Mouse (Mus musculus): ENCODE measurements at regions not wholly inside any gene's neighbourhood (a gene's known extent, or its start where the extent isn't known, plus 50 kb on each side); places are given as distances from the start of the nearest gene placed in this dataset.

DNA sequence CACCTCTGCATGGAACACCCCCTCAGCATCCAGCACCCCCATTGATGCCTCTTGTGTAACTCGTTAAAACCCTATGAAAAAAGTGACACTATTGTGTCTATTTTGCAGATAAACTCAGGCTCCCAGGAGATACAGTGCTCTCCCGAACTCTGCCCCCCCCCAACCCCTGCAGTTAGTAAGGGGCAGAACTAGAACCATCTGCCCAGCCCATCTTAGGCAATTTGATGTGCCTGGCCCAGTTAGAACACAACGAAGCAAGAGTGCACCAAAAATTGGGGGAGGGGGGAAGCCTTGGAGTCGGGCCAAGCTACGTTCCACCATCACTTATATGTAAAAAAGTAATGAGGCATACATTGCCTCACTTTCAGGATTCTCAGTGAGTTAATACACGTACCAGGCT, 143.3 kb upstream of the Pkdcc start:
- POLR2A ChIA-PET: no interaction called here
- no peaks in the 10 kb centered on the region for H3K27me3 ChIP-seq
- TF ChIP-seq CTCF (IDR thresholded peaks at IDR 0.05): no peak
- in situ Hi-C loops (cut with MboI; ENCODE audit: low pct_unique_long_range_greater_than_20kb): no loop called here
- DNase-seq (ENCODE audit: low read depth, low spot score) (no peak), ATAC-seq (no peak)
- CTCF ChIA-PET: interaction anchor here (1.0 to 2.3 kb wide), 2 partner anchors 27 to 182 kb away, joined by 3 to 5 read pairs; no protein-coding TSS in a partner anchor

DNA sequence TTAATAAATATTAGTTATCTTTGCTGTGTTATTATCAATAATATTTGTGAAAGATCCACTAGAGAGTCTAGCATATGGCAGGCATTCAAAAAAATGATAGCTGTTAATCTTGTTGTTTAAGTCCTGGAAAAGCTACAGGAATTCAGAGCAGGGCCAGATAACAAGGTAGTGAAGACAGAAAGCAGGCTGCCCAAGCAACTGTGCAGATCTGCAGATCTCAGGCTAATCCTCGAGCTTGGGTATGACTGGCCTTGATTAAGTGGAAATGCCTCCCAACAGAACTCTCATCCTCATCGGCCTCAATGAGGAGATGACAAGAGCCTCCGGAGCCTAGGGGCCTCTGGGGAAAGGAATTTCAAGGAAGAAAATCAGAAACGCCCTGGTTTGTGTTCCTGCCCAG, 142.9 kb upstream of the Pkdcc start:
- ATAC-seq (no peak), DNase-seq (ENCODE audit: low read depth, low spot score) (no peak)
- H3K27me3 ChIP-seq: no peaks in the 10 kb centered on the region
- no peak for TF ChIP-seq CTCF (IDR thresholded peaks at IDR 0.05)
- POLR2A ChIA-PET: no interaction called here
- CTCF ChIA-PET: interaction anchor here (1.0 to 2.3 kb wide), 2 partner anchors 28 to 181 kb away, joined by 3 to 5 read pairs; no protein-coding TSS in a partner anchor
- in situ Hi-C loops (cut with MboI; ENCODE audit: low pct_unique_long_range_greater_than_20kb): no loop called here

DNA sequence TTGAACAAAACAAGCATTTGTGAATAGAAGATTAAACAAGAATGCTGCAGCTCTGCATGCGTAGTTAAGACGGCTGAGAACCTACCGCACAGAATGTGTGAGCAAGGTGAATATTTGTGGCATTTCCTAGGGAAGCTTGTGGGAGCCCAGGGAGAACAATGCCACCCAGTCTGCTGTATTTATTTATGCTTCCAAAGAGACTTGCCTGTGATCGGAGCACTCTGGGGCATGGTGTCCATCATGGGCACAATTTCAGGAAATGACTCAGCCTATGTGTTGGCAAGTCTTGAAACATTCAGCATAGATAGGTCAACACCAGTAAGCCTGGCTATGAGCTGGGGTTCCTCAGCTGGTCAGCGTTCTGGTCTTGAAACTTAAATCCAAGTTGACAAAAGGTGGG, 140.2 kb upstream of the Pkdcc start:
- in situ Hi-C loops (cut with MboI; ENCODE audit: low pct_unique_long_range_greater_than_20kb): no loop called here
- H3K27me3 ChIP-seq: no peaks in the 10 kb centered on the region
- ChIA-PET POLR2A (interaction anchor here (0.6 to 1.2 kb wide), 2 partner anchors 32 to 151 kb away, joined by 3 read pairs; no protein-coding TSS in a partner anchor), CTCF (interaction anchor here (1.0 to 1.7 kb wide), 4 partner anchors 9 to 175 kb away, joined by 3 to 4 read pairs (median 4); no protein-coding TSS in a partner anchor)
- no peak for TF ChIP-seq CTCF (IDR thresholded peaks at IDR 0.05)
- peak; percentile 96 for ATAC-seq
- peak; percentile 79 for DNase-seq (ENCODE audit: low read depth, low spot score)

DNA sequence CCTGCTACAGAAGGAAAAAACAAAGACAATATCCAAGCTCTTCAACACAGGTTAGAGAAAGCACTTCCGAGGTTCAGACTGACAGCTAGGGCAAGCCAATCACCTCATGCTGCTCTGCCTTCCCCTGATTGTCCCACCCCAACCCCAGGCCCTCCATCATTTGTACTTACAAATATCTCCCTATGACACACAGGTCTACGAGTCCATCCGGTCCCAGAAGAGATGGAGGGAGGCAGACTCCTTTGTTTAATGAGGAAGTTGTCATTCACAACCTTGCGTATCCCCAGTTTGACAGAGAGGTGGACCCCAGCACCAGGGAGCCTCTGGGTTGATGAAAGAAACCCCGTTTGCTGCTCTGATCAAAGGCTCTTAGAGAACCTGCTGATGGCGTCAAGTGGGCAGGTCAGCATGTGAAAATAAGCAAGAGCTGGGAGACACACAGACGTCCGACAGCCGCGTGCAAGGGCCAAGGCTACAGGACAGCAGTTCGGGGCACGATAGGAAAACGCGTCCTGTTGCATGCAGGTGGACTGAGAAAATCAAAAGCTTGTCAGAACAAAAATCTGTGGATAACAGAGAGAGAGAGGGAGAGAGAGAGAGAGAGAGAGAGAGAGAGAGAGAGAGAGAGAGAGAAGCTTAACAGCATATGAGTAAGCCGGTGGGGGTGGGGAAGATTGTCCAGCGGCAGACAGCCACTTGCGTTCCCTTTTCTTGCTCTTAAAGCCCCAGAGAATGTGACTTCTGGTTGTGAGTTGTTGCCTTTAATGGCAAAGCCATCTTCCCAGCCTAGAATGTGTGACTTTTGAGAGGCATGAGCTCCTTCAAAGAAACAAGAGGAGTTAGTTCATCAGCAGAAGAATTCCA, 137.1 kb upstream of the Pkdcc start:
- DNase-seq (ENCODE audit: low read depth, low spot score) (no peak), ATAC-seq (peak; percentile 2)
- no peaks in the 10 kb centered on the region for H3K27me3 ChIP-seq
- TF ChIP-seq CTCF (IDR thresholded peaks at IDR 0.05): no peak
- ChIA-PET CTCF (no interaction called here), POLR2A (interaction anchor here (0.6 kb wide), 1 partner anchor 220 kb away, joined by 3 read pairs; no protein-coding TSS in a partner anchor)
- in situ Hi-C loops (cut with MboI; ENCODE audit: low pct_unique_long_range_greater_than_20kb): no loop called here

DNA sequence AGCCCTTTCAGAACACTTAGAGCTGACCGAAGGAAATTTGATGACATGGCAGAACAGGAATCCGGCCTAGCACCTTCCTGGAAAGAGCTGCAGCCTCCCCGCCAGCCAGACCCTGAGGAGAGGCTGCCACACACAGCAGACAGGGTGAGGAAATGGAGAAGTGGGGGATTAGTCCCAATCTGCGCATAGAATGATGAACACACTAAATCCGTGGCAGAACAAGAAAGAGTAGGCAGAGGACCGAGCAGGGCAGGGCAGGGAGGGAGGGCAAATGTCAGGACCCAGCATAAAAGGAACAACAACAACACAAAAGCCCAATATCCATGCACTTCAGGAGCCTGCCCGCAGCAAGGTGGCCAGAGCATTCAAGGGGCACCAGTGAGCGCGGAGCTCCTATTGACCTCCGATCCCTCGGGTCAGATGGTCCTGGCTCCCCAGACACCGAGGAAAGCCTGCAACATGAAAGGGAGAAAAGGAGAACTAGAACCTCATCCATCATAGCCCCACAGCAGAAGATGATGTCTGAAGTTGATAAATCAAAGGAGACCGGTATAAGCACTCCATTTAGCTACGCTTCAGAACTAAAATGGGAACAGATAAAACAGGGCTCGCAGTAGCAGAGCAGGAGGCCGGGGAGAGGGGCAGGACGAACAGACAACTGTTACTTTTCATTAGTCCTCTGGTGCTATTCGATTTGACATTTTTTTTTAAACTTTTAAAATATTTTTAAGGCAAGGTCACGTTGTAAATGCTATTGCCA, 136.3 kb upstream of the Pkdcc start:
- in situ Hi-C loops (cut with MboI; ENCODE audit: low pct_unique_long_range_greater_than_20kb): no loop called here
- ChIA-PET CTCF (no interaction called here), POLR2A (interaction anchor here (0.6 kb wide), 1 partner anchor 37 kb away, joined by 3 read pairs; no protein-coding TSS in a partner anchor)
- no peaks in the 10 kb centered on the region for H3K27me3 ChIP-seq
- DNase-seq (ENCODE audit: low read depth, low spot score): no peak
- ATAC-seq: peak; percentile 49
- no peak for TF ChIP-seq CTCF (IDR thresholded peaks at IDR 0.05)

DNA sequence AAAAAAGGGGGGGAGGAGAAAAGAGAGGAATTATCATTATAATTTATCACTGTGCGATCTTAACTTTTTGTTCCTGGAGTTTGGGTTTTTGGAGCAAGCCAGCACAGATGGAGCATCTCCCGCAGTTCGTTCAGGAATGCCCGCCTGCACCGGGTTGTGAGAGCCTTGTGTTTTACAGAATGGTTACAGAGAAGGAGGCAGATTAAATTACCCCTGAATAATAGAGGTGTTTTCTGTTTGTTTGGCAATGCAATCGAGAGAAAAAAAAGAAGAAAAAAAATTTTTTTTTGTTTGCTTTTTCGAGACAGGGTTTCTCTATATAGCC, 135.8 kb upstream of the Pkdcc start:
- no peak for TF ChIP-seq CTCF (IDR thresholded peaks at IDR 0.05)
- ATAC-seq (no peak), DNase-seq (ENCODE audit: low read depth, low spot score) (no peak)
- ChIA-PET POLR2A (no interaction called here), CTCF (no interaction called here)
- in situ Hi-C loops (cut with MboI; ENCODE audit: low pct_unique_long_range_greater_than_20kb): no loop called here
- no peaks in the 10 kb centered on the region for H3K27me3 ChIP-seq

DNA sequence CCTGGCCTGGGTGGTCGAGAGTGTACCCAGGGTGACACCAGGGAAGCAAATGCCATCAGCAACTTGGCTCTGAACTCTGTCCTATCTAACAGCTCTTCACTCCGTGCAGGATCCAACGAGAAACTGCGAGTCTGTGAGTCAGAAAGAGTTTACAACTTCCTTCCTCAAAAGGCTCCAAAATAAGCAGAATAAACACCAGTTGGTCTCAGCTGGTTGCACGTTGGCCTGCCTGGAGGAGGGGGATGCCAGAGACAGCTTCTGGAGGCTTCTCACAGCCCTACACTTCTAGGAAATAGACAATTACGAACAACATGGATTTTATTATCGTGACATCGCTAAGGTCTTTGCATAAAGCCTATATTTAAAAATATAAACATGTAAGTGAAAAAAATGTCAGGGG, 133.4 kb upstream of the Pkdcc start:
- ATAC-seq (no peak), DNase-seq (ENCODE audit: low read depth, low spot score) (no peak)
- ChIA-PET POLR2A (no interaction called here), CTCF (interaction anchor here (0.9 to 1.5 kb wide), 3 partner anchors 14 to 169 kb away, joined by 3 read pairs; no protein-coding TSS in a partner anchor)
- in situ Hi-C loops (cut with MboI; ENCODE audit: low pct_unique_long_range_greater_than_20kb): no loop called here
- H3K27me3 ChIP-seq: no peaks in the 10 kb centered on the region
- no peak for TF ChIP-seq CTCF (IDR thresholded peaks at IDR 0.05)

DNA sequence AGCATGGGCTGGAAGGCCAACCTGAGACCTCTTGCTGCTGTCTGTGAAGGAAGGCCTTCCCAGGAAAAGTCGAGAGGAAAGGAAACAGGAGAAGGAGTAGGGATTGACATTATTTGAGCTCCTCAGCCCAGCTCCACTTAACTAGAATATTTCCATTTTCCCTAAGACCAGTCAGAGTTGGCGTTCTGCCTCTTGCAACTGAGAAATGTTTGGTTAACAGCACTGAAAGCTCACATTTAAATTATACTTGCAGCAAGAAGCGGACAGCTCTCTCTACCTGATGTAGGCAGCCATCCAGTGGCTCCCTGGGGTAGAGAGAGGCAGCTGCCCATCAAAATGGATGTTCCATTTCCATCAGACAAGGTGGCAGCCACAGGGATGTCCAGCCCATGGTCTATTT, 131.6 kb upstream of the Pkdcc start:
- H3K27me3 ChIP-seq: no peaks in the 10 kb centered on the region
- ChIA-PET POLR2A (no interaction called here), CTCF (interaction anchor here (1.1 to 1.3 kb wide), 3 partner anchors 8 to 169 kb away, joined by 3 to 4 read pairs (median 3); no protein-coding TSS in a partner anchor)
- no peak for TF ChIP-seq CTCF (IDR thresholded peaks at IDR 0.05)
- in situ Hi-C loops (cut with MboI; ENCODE audit: low pct_unique_long_range_greater_than_20kb): no loop called here
- no peak for DNase-seq (ENCODE audit: low read depth, low spot score)
- no peak for ATAC-seq

DNA sequence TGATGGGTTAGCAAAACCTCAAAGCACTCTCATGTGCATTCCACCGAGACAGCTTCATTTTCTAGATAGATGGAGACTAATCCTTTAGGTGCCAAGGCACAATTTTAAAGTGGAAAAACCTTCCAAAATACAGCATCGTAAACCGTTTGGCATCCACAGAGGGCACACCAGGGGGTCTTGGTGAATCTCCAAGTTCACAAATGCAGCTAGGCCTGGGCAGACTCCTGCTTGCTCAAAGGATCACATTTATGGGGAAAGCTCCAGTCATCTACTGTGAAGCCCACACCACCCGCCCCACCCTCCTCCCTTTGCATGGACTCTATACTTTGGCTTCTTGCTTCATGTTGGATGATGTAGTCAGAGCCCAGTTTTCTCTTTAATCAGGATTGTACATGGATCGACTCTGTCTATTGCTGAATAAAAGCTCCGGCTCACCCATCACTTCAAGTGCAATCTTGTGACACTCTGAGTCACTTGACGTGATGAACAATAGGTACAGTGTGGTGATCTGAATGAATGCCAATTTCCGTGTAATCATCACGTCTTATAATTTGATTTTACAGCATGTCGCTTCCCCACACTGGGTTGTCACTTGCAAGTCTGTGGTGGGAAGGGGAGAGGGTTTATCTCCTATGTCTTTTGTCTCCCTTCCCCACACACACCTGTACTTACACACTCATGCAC, 129.2 kb upstream of the Pkdcc start:
- in situ Hi-C loops (cut with MboI; ENCODE audit: low pct_unique_long_range_greater_than_20kb): no loop called here
- peak; percentile 70 for ATAC-seq
- peak; percentile 92 for DNase-seq (ENCODE audit: low read depth, low spot score)
- CTCF ChIA-PET: interaction anchor here (1.0 to 1.3 kb wide), 3 partner anchors 11 to 166 kb away, joined by 3 to 4 read pairs (median 3); no protein-coding TSS in a partner anchor
- no peaks in the 10 kb centered on the region for H3K27me3 ChIP-seq
- TF ChIP-seq CTCF (IDR thresholded peaks at IDR 0.05): no peak
- POLR2A ChIA-PET: no interaction called here

DNA sequence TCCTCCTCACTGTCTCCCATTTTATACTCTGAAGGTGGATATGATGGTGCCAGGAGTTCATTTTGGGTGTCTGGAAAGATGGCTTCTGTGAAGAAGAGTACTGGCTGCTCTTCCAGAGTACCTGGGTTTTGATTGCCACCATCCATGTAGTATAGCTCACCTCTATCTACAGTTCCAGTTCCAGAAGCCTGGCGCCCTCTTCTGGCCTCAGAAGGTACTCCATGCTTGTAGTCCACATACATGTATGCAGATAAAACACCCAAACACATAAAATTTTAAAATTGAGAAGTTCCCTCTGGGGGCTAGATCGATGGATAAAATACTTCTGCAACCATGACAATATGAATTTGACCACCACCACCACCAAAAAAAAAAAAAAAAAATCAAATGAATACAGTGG, 128.4 kb upstream of the Pkdcc start:
- POLR2A ChIA-PET: no interaction called here
- DNase-seq (ENCODE audit: low read depth, low spot score): no peak
- ATAC-seq: no peak
- CTCF ChIA-PET: interaction anchor here (1.3 kb wide), 1 partner anchor 166 kb away, joined by 3 read pairs; no protein-coding TSS in a partner anchor
- no peaks in the 10 kb centered on the region for H3K27me3 ChIP-seq
- TF ChIP-seq CTCF (IDR thresholded peaks at IDR 0.05): peak; percentile 63
- in situ Hi-C loops (cut with MboI; ENCODE audit: low pct_unique_long_range_greater_than_20kb): no loop called here

Data from Patski (cell line).